Mouse (Mus musculus): ENCODE data around the gene Pnpla2. TPM values are rescaled to one million over a fixed set of nuclear protein-coding genes. Genes with fewer than 3 reads are reported as not detected.

Gene Pnpla2
- polyA plus RNA-seq, 1 experiment = 436 TPM

DNA sequence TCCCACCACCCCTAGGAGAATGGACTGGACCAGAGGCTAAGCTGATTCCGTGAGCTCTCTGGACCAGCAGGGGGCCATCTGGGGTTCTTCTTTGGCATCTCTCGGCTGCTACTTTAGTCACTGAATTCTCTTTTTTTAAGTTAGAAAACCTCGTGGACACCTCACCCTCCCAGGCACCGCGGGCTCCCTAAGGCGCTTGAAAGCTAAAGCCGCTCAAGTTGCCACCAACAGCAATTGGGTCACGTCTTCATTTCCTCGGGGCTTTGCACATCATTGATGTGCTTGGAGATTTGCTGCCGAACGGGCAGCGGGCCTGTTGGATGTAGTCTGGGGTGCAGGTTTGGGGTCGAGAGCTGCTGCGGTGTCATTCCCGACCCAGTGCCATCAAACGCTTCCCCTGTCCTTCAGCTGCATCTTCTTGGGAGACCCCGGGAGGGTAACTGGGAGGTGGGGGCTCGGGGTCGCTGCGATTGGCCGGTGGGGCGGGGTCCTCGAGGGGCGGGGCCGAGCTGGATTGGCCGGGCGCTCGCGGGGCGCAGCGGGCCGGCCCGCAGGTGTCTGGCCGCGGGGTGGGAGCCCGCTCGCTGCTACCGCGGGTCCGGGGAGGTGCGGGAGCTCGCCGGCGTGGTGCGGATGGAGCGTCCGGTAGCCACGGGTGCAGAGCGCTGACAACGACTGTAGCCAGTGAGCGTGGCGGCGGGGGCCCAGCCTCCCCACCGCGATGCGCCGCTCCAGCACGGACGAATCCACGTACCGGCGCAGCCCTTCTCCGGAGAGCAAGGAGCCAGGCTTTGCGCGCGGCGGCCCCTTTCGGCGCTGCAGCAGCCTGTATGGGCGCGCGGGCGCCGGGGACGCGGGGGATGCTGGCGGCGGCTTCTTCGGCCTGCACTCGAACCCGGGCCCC lies 26.8 kb downstream of the Pnpla2 start:
- Histone ChIP-seq H3K27me3 (ENCODE audit: control insufficient read depth, insufficient read depth, low read length) (no peaks in the 10 kb centered on the region), H3K36me3 (ENCODE audit: control insufficient read depth, insufficient read depth, low read length) (no peaks in the 10 kb centered on the region), H3K27ac (ENCODE audit: control insufficient read depth, insufficient read depth, low read depth, low read length) (no peak overlapping the region), H3K4me1 (ENCODE audit: control insufficient read depth, insufficient read depth, low read length) (peaks cover 20% of the 10 kb centered on the region), H3K4me3 (ENCODE audit: control insufficient read depth, low read depth, low read length) (peak overlapping the region; percentile 62)
- TF ChIP-seq CTCF (IDR thresholded peaks at IDR 0.05; ENCODE audit: control insufficient read depth, insufficient read depth, insufficient replicate concordance, low read depth, low read length) = peak; percentile 22; the same call in 1 of the 2 replicates
- 0 out of 2 replicates have a peak, but pooled peaks have one; percentile 15 for TF ChIP-seq POLR2A (IDR thresholded peaks at IDR 0.05; ENCODE audit: control insufficient read depth, low read depth, low read length)

DNA sequence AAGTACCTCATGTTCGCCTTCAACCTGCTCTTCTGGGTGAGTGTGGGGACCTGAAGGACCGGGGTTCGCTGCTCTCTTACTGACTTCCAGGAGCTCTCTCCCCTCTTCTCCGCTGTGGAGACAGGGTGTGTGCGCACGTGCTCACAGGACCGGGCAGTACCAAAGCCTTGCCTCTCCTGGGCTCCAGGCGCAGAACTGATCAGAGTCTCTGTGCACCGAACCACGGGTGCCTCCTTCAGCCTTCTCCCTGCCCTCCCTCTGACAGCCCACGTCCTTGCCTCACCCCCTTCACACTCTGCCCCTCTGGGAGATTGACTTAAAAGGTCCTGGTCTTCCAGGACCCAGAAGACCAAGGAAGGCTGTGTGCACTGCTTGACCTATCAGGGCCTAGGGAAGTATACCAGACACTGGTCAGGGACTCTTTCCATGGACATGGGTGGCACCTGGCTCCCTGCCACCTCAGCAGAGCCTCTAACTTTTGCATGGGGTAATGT lies 27.6 kb downstream of the Pnpla2 start:
- no peak for TF ChIP-seq POLR2A (IDR thresholded peaks at IDR 0.05; ENCODE audit: control insufficient read depth, low read depth, low read length)
- no peak for TF ChIP-seq CTCF (IDR thresholded peaks at IDR 0.05; ENCODE audit: control insufficient read depth, insufficient read depth, insufficient replicate concordance, low read depth, low read length)
- Histone ChIP-seq H3K4me1 (ENCODE audit: control insufficient read depth, insufficient read depth, low read length) (peaks cover 16% of the 10 kb centered on the region), H3K36me3 (ENCODE audit: control insufficient read depth, insufficient read depth, low read length) (no peaks in the 10 kb centered on the region), H3K27ac (ENCODE audit: control insufficient read depth, insufficient read depth, low read depth, low read length) (no peak overlapping the region), H3K4me3 (ENCODE audit: control insufficient read depth, low read depth, low read length) (peak overlapping the region; percentile 62), H3K27me3 (ENCODE audit: control insufficient read depth, insufficient read depth, low read length) (no peaks in the 10 kb centered on the region)

DNA sequence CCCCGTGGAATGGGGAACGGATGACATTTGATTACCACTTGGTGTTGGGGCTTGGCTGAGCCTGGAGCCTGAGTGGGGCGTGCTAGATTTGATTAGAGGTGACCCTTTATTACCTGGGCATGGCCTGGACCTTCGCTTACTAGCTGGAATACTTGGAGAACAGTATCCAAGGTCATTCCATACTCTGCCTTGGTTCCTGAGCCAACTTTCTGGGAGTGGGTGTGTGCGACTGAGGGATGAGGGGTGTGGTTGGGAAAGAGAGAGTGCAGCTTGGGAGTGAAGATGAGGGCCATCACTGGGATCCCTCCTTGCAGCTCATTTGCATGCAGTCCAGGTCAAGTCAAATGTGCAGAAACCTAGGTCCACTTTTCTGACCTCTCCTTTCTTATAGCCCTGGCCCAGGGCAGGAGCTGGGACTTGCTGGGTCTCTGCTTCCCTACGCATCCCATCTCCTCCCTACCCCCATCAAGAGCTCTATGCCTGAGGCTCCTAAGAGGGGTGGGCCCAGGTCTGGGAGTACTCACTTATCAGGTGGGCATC lies 28.2 kb downstream of the Pnpla2 start:
- H3K27ac ChIP-seq (ENCODE audit: control insufficient read depth, insufficient read depth, low read depth, low read length) = no peak overlapping the region
- peaks cover 16% of the 10 kb centered on the region for H3K4me1 ChIP-seq (ENCODE audit: control insufficient read depth, insufficient read depth, low read length)
- no peaks in the 10 kb centered on the region for H3K36me3 ChIP-seq (ENCODE audit: control insufficient read depth, insufficient read depth, low read length)
- H3K27me3 ChIP-seq (ENCODE audit: control insufficient read depth, insufficient read depth, low read length) = no peaks in the 10 kb centered on the region
- TF ChIP-seq CTCF (IDR thresholded peaks at IDR 0.05; ENCODE audit: control insufficient read depth, insufficient read depth, insufficient replicate concordance, low read depth, low read length) = no peak
- TF ChIP-seq POLR2A (IDR thresholded peaks at IDR 0.05; ENCODE audit: control insufficient read depth, low read depth, low read length) = no peak
- no peak overlapping the region for H3K4me3 ChIP-seq (ENCODE audit: control insufficient read depth, low read depth, low read length)

DNA sequence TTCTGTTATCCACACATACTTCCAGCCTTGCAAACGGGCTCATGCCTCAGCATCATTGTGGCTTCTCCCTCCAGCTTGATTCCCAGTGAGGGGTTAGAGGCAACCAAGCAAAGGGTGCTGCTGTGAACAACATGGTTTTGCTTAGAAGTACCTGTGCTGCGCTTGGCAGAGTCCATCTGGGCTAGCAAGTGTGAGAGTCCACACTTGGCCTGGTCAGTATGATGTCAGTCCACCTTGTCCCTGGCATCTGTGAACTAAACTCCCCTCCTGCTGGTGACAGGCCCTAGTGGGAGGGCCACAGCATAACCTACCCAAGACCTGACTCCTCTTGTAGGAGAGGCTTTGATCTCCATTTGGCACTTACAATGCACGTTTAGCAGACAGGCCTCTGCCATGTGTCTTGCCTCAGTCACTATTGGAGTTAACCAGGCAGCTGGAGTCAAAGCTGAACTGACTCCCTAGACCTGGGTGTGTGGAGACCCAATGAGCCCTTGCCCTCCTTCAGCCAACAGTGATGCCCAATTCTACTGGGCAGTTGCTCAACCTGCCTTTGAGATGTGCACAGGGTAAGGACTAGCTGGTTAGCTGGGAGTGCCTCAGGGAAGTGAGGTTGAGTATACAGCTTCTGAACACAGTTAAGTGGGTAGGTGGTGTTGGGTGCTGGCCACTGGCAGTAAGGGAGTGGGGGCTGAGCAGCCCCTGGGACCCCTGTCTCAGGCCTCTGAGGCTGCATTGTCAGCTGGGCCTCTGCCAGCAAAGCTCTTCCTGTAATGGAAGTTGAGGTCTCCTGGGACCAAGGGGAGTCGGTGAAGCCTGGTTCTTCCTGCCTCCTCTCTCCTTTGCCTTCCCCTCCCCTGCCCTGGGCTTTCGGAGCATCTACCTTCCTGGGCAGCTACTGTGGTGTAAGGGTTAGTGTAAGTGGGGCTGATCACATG lies 29.5 kb downstream of the Pnpla2 start:
- Histone ChIP-seq H3K36me3 (ENCODE audit: control insufficient read depth, insufficient read depth, low read length) (no peaks in the 10 kb centered on the region), H3K4me1 (ENCODE audit: control insufficient read depth, insufficient read depth, low read length) (peaks cover 16% of the 10 kb centered on the region), H3K4me3 (ENCODE audit: control insufficient read depth, low read depth, low read length) (no peak overlapping the region), H3K27me3 (ENCODE audit: control insufficient read depth, insufficient read depth, low read length) (no peaks in the 10 kb centered on the region), H3K27ac (ENCODE audit: control insufficient read depth, insufficient read depth, low read depth, low read length) (no peak overlapping the region)
- TF ChIP-seq POLR2A (IDR thresholded peaks at IDR 0.05; ENCODE audit: control insufficient read depth, low read depth, low read length) (no peak), CTCF (IDR thresholded peaks at IDR 0.05; ENCODE audit: control insufficient read depth, insufficient read depth, insufficient replicate concordance, low read depth, low read length) (no peak)

DNA sequence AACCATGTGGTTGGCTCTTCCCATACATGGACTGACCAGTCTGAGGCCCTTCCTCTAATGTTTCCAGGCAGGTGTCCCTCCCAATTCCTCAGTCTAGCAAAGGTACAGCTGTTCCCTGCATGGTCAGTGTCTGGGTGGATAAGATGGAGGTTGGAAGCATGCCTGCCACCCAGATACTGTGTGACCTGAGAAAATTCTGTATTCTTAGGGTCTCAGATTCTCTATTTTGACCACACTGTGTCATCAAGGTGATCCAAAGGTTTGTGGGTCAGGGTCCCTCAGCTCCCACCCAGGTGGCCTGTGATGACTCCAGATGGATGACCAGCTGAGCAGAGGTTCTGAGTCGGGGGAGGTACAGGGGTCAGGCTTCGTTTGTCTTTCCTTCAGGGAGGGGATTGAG lies 30.2 kb downstream of the Pnpla2 start:
- Histone ChIP-seq H3K4me1 (ENCODE audit: control insufficient read depth, insufficient read depth, low read length) (peaks cover 16% of the 10 kb centered on the region), H3K27me3 (ENCODE audit: control insufficient read depth, insufficient read depth, low read length) (no peaks in the 10 kb centered on the region), H3K27ac (ENCODE audit: control insufficient read depth, insufficient read depth, low read depth, low read length) (no peak overlapping the region), H3K4me3 (ENCODE audit: control insufficient read depth, low read depth, low read length) (no peak overlapping the region), H3K36me3 (ENCODE audit: control insufficient read depth, insufficient read depth, low read length) (no peaks in the 10 kb centered on the region)
- TF ChIP-seq POLR2A (IDR thresholded peaks at IDR 0.05; ENCODE audit: control insufficient read depth, low read depth, low read length) (no peak), CTCF (IDR thresholded peaks at IDR 0.05; ENCODE audit: control insufficient read depth, insufficient read depth, insufficient replicate concordance, low read depth, low read length) (no peak)

DNA sequence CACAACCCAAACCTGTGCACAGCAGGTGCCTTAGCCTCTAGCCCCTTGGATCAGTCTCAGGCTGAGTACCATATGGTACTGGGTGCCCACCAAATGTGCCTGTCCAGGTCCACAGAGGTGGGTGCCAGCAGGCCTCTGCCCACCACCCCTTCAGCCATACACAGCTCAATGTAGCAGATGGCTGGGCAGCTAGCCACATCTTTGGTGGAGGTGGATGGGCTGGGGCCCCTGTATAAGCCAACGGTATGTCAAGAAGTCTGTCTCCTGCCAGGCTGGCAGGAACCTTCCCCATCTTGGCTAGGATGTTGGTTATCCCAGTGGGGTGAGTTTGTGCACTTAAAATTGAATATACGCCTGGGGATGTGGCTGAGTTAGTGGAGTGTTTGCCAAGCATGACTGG lies 30.6 kb downstream of the Pnpla2 start:
- H3K4me1 ChIP-seq (ENCODE audit: control insufficient read depth, insufficient read depth, low read length) = peaks cover 16% of the 10 kb centered on the region
- H3K27ac ChIP-seq (ENCODE audit: control insufficient read depth, insufficient read depth, low read depth, low read length) = no peak overlapping the region
- H3K4me3 ChIP-seq (ENCODE audit: control insufficient read depth, low read depth, low read length) = no peak overlapping the region
- no peaks in the 10 kb centered on the region for H3K36me3 ChIP-seq (ENCODE audit: control insufficient read depth, insufficient read depth, low read length)
- TF ChIP-seq CTCF (IDR thresholded peaks at IDR 0.05; ENCODE audit: control insufficient read depth, insufficient read depth, insufficient replicate concordance, low read depth, low read length) (no peak), POLR2A (IDR thresholded peaks at IDR 0.05; ENCODE audit: control insufficient read depth, low read depth, low read length) (no peak)
- no peaks in the 10 kb centered on the region for H3K27me3 ChIP-seq (ENCODE audit: control insufficient read depth, insufficient read depth, low read length)
